Mouse (Mus musculus) midbrain, embryonic 10.5 days (tissue): ENCODE results near the gene Padi4. TPM values are rescaled to one million over a fixed set of nuclear protein-coding genes. Genes with fewer than 3 reads are reported as not detected.
A peak's percentile ranks its signal among the peaks of the same experiment; 100 is the strongest.

Experiments
- DNase-seq: peaks from one replicate; pipeline ENCODE4 v3.0.0-alpha.2; 2017; ENCODE audit warnings: low spot score
- H3K27ac ChIP-seq: fragments of 300-500 bp; sonication (generic); replicated peaks from 2 replicates; pipeline ENCODE4 v1.5.1; 2016; ENCODE audit warnings: mild to moderate bottlenecking
- H3K27me3 ChIP-seq: fragments of 300-500 bp; sonication (generic); 2 replicates; pipeline ENCODE4 v1.6.1; 2016; ENCODE audit warnings: low read depth, mild to moderate bottlenecking; ENCODE audit not compliant: poor library complexity, severe bottlenecking
- H3K36me3 ChIP-seq: fragments of 300-500 bp; sonication (generic); 2 replicates; pipeline ENCODE4 v1.6.1; 2016; ENCODE audit warnings: mild to moderate bottlenecking, moderate library complexity
- H3K4me1 ChIP-seq: fragments of 300-500 bp; sonication (generic); 2 replicates; pipeline ENCODE4 v1.6.1; 2016
- H3K4me3 ChIP-seq: fragments of 300-500 bp; sonication (generic); 2 replicates; pipeline ENCODE4 v1.5.1; 2016; ENCODE audit warnings: mild to moderate bottlenecking, moderate library complexity
- H3K9me3 ChIP-seq: fragments of 300-500 bp; sonication (generic); replicated peaks from 2 replicates; pipeline ENCODE4 v1.6.1; 2016; ENCODE audit warnings: mild to moderate bottlenecking
- WGBS: fragments of 180-500 bp; shearing (Covaris S2); methylation state at CpG from one replicate; pipeline ENCODE4 v1.1.7; 2016; 5-methylcytosine and 5-hydroxymethylcytosine counted together
- polyA plus RNA-seq: library from polyadenylated mRNA; unstranded; fragments of >200 nt; fragmentation: Nextera tagmentation; extraction: Ambion mirVana; gene quantifications from 2 replicates; pipeline ENCODE4 v1.2.1, GENCODE M21; 2016

The Padi4 gene
- polyA plus RNA-seq, 1 experiment from 2014 or later: 0.54 TPM

GRCm38 (mm10) chr4:140784292-140784945 lies 10.4 kb upstream of the Padi4 start:
- peaks cover 3% of the 10 kb centered on the region for H3K4me1 ChIP-seq
- H3K27ac ChIP-seq: no peak overlapping the region
- no peaks in the 10 kb centered on the region for H3K36me3 ChIP-seq
- DNase-seq: no peak
- 0 out of 2 replicates have a peak, but pooled peaks cover 7% of the 10 kb centered on the region for H3K9me3 ChIP-seq
- H3K4me3 ChIP-seq: no peak overlapping the region
- no peaks in the 10 kb centered on the region for H3K27me3 ChIP-seq
- WGBS: 95% methylated on average over 9 of the region's 9 CpGs

- WGBS: 86% methylated on average over 9 of the region's 9 CpGs
- Histone ChIP-seq H3K4me3 (no peak overlapping the region), H3K4me1 (peaks cover 3% of the 10 kb centered on the region), H3K9me3 (0 out of 2 replicates have a peak, but pooled peaks cover 7% of the 10 kb centered on the region), H3K27ac (no peak overlapping the region), H3K27me3 (no peaks in the 10 kb centered on the region), H3K36me3 (no peaks in the 10 kb centered on the region)
- DNase-seq: no peak
These were observed 8.8 kb upstream of the Padi4 start for GRCm38 (mm10) chr4:140782821-140783220.

GRCm38 (mm10) chr4:140780507-140780906 lies 6.5 kb upstream of the Padi4 start:
- H3K4me1 ChIP-seq: peaks cover 3% of the 10 kb centered on the region
- H3K4me3 ChIP-seq: no peak overlapping the region
- no peak for DNase-seq
- no peaks in the 10 kb centered on the region for H3K36me3 ChIP-seq
- no peak overlapping the region for H3K27ac ChIP-seq
- 90% methylated on average over 14 of the region's 14 CpGs for WGBS
- no peaks in the 10 kb centered on the region for H3K27me3 ChIP-seq
- 0 out of 2 replicates have a peak, but pooled peaks cover 7% of the 10 kb centered on the region for H3K9me3 ChIP-seq

GRCm38 (mm10) chr4:140779803-140780397 lies 5.9 kb upstream of the Padi4 start:
- peak; percentile 21 for DNase-seq
- H3K27ac ChIP-seq: no peak overlapping the region
- 75% methylated on average over 19 of the region's 19 CpGs for WGBS

GRCm38 (mm10) chr4:140776623-140777022 lies 2.6 kb upstream of the Padi4 start:
- no peak for DNase-seq
- no peaks in the 10 kb centered on the region for H3K27me3 ChIP-seq
- H3K9me3 ChIP-seq: no peaks in the 10 kb centered on the region
- H3K4me1 ChIP-seq: peaks cover 9% of the 10 kb centered on the region
- no peak overlapping the region for H3K4me3 ChIP-seq
- WGBS: 82% methylated on average over 13 of the region's 13 CpGs
- H3K36me3 ChIP-seq: no peaks in the 10 kb centered on the region
- no peak overlapping the region for H3K27ac ChIP-seq

More at GRCm38 (mm10) chr4:140779803-140780397, 5.9 kb upstream of the Padi4 start:
- H3K27me3 ChIP-seq: no peaks in the 10 kb centered on the region
- H3K4me1 ChIP-seq: peaks cover 3% of the 10 kb centered on the region
- H3K9me3 ChIP-seq: 0 out of 2 replicates have a peak, but pooled peaks cover 7% of the 10 kb centered on the region
- H3K4me3 ChIP-seq: no peak overlapping the region
- no peaks in the 10 kb centered on the region for H3K36me3 ChIP-seq

GRCm38 (mm10) chr4:140775876-140776275 lies 1.8 kb upstream of the Padi4 start:
- WGBS: 91% methylated on average over 10 of the region's 10 CpGs
- H3K36me3 ChIP-seq: no peaks in the 10 kb centered on the region
- no peak overlapping the region for H3K4me3 ChIP-seq
- no peaks in the 10 kb centered on the region for H3K9me3 ChIP-seq
- H3K27ac ChIP-seq: no peak overlapping the region
- peaks cover 9% of the 10 kb centered on the region for H3K4me1 ChIP-seq
- no peaks in the 10 kb centered on the region for H3K27me3 ChIP-seq
- DNase-seq: no peak

GRCm38 (mm10) chr4:140774893-140775292 lies 857 bp upstream of the Padi4 start:
- peaks cover 17% of the 10 kb centered on the region for H3K4me1 ChIP-seq
- no peaks in the 10 kb centered on the region for H3K36me3 ChIP-seq
- no peaks in the 10 kb centered on the region for H3K9me3 ChIP-seq
- H3K4me3 ChIP-seq: no peak overlapping the region
- no peak overlapping the region for H3K27ac ChIP-seq
- no peak for DNase-seq
- no peaks in the 10 kb centered on the region for H3K27me3 ChIP-seq
- WGBS: 90% methylated on average over 9 of the region's 9 CpGs

GRCm38 (mm10) chr4:140771091-140771490 lies 2.9 kb downstream of the Padi4 start:
- H3K4me3 ChIP-seq: no peak overlapping the region
- H3K36me3 ChIP-seq: no peaks in the 10 kb centered on the region
- no peak overlapping the region for H3K27ac ChIP-seq
- WGBS: 61% methylated on average over 4 of the region's 4 CpGs
- DNase-seq: no peak
- no peaks in the 10 kb centered on the region for H3K27me3 ChIP-seq
- H3K9me3 ChIP-seq: no peaks in the 10 kb centered on the region
- peaks cover 16% of the 10 kb centered on the region for H3K4me1 ChIP-seq

GRCm38 (mm10) chr4:140770433-140770832 lies 3.6 kb downstream of the Padi4 start:
- no peaks in the 10 kb centered on the region for H3K27me3 ChIP-seq
- WGBS: 17% methylated on average over 13 of the region's 13 CpGs
- H3K4me3 ChIP-seq: peak overlapping the region; percentile 38
- no peaks in the 10 kb centered on the region for H3K36me3 ChIP-seq
- peak; percentile 26 for DNase-seq
- peaks cover 16% of the 10 kb centered on the region for H3K4me1 ChIP-seq
- H3K27ac ChIP-seq: peak overlapping the region; percentile 28; the same call in 1 of the 2 replicates
- H3K9me3 ChIP-seq: no peaks in the 10 kb centered on the region

- H3K27me3 ChIP-seq: no peaks in the 10 kb centered on the region
- WGBS: 82% methylated on average over 5 of the region's 5 CpGs
- no peak overlapping the region for H3K27ac ChIP-seq
- H3K4me1 ChIP-seq: peaks cover 16% of the 10 kb centered on the region
- no peak overlapping the region for H3K4me3 ChIP-seq
- DNase-seq: no peak
- no peaks in the 10 kb centered on the region for H3K9me3 ChIP-seq
- no peaks in the 10 kb centered on the region for H3K36me3 ChIP-seq
These were observed 5.1 kb downstream of the Padi4 start for GRCm38 (mm10) chr4:140768973-140769372.

GRCm38 (mm10) chr4:140765936-140766335 lies 8.1 kb downstream of the Padi4 start:
- peaks cover 10% of the 10 kb centered on the region for H3K4me1 ChIP-seq
- H3K27me3 ChIP-seq: no peaks in the 10 kb centered on the region; the same call in 1 of the 2 replicates
- no peak for DNase-seq
- no peaks in the 10 kb centered on the region for H3K36me3 ChIP-seq
- H3K27ac ChIP-seq: no peak overlapping the region
- H3K4me3 ChIP-seq: no peak overlapping the region
- WGBS: 91% methylated on average over 3 of the region's 3 CpGs
- H3K9me3 ChIP-seq: no peaks in the 10 kb centered on the region

- DNase-seq: peak; percentile 67
- no peak overlapping the region for H3K27ac ChIP-seq
- peaks cover 4% of the 10 kb centered on the region for H3K27me3 ChIP-seq
- no peaks in the 10 kb centered on the region for H3K36me3 ChIP-seq
- 19% methylated on average over 9 of the region's 9 CpGs for WGBS
- peaks cover 20% of the 10 kb centered on the region for H3K4me1 ChIP-seq
- H3K9me3 ChIP-seq: no peaks in the 10 kb centered on the region
- H3K4me3 ChIP-seq: no peak overlapping the region
These were observed 10.9 kb downstream of the Padi4 start for GRCm38 (mm10) chr4:140763158-140763557.

- Histone ChIP-seq H3K4me3 (no peak overlapping the region), H3K27ac (no peak overlapping the region), H3K9me3 (no peaks in the 10 kb centered on the region), H3K27me3 (peaks cover 4% of the 10 kb centered on the region), H3K36me3 (no peaks in the 10 kb centered on the region), H3K4me1 (peaks cover 32% of the 10 kb centered on the region)
- 85% methylated on average over 7 of the region's 7 CpGs for WGBS
- no peak for DNase-seq
These were observed 12.4 kb downstream of the Padi4 start for GRCm38 (mm10) chr4:140761601-140762000.
